Mouse (Mus musculus) midbrain, embryonic 11.5 days (tissue): Measurements from ENCODE around the gene Ctu2. TPM values are rescaled to one million over a fixed set of nuclear protein-coding genes. Genes with fewer than 3 reads are reported as not detected.

Source experiments
- microRNA-seq: library from miRNA; unstranded; fragments of <30 nt; microRNA quantifications from one replicate; pipeline ENCODE4, GENCODE M21; 2017
- polyA plus RNA-seq: library from polyadenylated mRNA; unstranded; fragments of >200 nt; fragmentation: Nextera tagmentation; extraction: Ambion mirVana; gene quantifications from 2 replicates; pipeline ENCODE4 v1.2.1, GENCODE M21; 2014

Gene Ctu2
- polyA plus RNA-seq, 1 experiment from 2014 or later = 74.8 TPM

Small RNAs within 50 kb of the gene (microRNA-seq; reads per million reads assigned to microRNA genes)
- gene Gm24366 = not detected

Other genes starting within 250 kb of the Ctu2 start
- gene Zfpm1, start 194.0 kb upstream of the Ctu2 start, polyA plus RNA-seq = 1.6 and 1.8 TPM in 2 replicates
- not detected in 2 replicates for gene Trhr2, start 115.4 kb upstream of the Ctu2 start, polyA plus RNA-seq
- 42.0 and 43.7 TPM in 2 replicates for gene Zc3h18, start 99.5 kb upstream of the Ctu2 start, polyA plus RNA-seq
- gene Il17c, start 54.1 kb upstream of the Ctu2 start, polyA plus RNA-seq = not detected in 2 replicates
- 54.4 and 61.6 TPM in 2 replicates for gene Cyba, start 43.2 kb upstream of the Ctu2 start, polyA plus RNA-seq
- 44.3 and 48.1 TPM in 2 replicates for gene Mvd, start 32.7 kb upstream of the Ctu2 start, polyA plus RNA-seq
- gene Snai3, start 15.4 kb upstream of the Ctu2 start, polyA plus RNA-seq = not detected in 2 replicates
- gene Rnf166, start 79 bp upstream of the Ctu2 start, polyA plus RNA-seq = 23.2 and 29.7 TPM in 2 replicates
- 2.8 and 4.3 TPM in 2 replicates for gene Piezo1, start 75.2 kb downstream of the Ctu2 start, polyA plus RNA-seq
- gene Cdt1, start 91.9 kb downstream of the Ctu2 start, polyA plus RNA-seq = 25.7 and 35.8 TPM in 2 replicates
- 176 and 195 TPM in 2 replicates for gene Aprt, start 100.8 kb downstream of the Ctu2 start, polyA plus RNA-seq
- gene Galns, start 135.3 kb downstream of the Ctu2 start, polyA plus RNA-seq = 6.0 and 6.4 TPM in 2 replicates
- 43.0 and 43.7 TPM in 2 replicates for gene Trappc2l, start 135.5 kb downstream of the Ctu2 start, polyA plus RNA-seq
- gene Pabpn1l, start 146.6 kb downstream of the Ctu2 start, polyA plus RNA-seq = not detected in 2 replicates
- gene Cbfa2t3, start 223.0 kb downstream of the Ctu2 start, polyA plus RNA-seq = 6.1 and 6.4 TPM in 2 replicates